Mouse (Mus musculus): ENCODE measurements around the gene Sstr1.

DNA sequence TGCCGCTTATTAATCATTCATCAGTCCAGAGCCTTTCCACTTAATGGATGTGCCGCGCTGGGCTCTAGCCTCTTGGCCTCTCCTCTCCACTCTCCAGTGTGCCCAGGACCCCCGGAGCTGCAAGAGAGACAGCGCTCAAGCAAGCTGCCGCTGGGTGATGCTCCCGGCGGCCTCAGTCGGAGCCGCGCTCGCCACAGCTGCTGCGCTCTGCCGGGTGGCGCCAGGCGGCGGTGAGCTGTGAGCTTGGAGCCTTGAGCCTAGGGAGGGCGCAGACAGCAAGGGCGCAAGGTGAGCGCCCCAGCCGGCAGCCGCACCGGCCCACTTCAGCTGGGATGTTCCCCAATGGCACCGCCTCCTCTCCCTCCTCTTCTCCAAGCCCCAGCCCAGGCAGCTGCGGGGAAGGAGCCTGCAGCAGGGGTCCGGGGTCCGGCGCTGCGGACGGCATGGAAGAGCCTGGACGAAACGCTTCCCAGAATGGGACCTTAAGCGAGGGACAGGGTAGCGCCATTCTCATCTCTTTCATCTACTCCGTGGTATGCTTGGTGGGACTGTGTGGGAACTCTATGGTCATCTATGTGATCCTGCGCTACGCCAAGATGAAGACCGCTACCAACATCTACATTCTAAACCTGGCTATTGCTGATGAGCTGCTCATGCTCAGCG, 820 bp downstream of the Sstr1 start:
- TF ChIP-seq USF1 (IDR thresholded peaks at IDR 0.05; ENCODE audit: low read depth) (no peak), POLR2A (IDR thresholded peaks at IDR 0.05; ENCODE audit: insufficient read length, low read depth) (no peak)
